Mouse (Mus musculus) 416B (cell line): ENCODE data around the gene B4galt5.
A peak's percentile ranks its signal among the peaks of the same experiment; 100 is the strongest.

Experiments
- DNase-seq: peaks from one replicate; pipeline ENCODE4 v3.0.0; 2011; ENCODE audit warnings: low read depth

Gene B4galt5

DNA sequence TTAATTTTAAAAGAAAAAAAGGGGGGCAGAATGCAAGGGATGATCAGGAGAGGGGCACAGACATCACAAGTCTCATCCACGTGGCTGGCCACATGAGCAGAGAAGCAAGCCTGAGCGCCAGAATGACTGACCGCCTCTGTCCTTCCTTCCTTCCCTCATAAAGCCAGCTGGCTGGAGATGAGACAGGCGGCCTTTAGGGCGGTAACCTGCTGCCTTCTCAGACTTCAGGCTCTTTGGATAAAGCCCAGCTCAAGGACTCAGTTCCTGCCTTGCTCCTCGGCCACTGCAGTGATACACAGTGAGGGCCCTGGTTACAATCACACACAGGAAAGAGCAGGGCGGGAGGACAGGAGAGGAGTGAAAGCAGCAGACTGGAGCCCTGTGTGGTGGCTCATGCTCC is 94.8 kb downstream of the B4galt5 start:
- DNase-seq = no peak

DNA sequence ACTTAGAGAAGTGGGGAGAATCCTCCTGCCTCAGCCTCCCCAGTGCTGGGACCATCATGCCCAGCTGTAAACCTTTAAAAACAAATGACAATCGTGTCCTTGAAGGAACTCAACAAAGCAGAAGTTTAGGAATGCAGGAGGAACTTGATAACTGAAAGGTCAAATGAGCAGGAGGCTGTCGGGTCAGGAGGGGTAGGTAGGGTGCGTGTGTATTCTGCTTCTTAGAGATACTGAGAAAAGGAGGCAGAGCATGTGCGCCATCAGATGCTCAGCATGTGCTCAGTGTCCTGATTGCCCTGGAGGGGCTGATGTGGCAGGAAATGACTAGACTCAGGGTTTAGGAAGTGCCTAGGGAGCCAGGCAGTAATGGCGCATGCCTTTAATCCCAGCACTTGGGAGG is 95.5 kb downstream of the B4galt5 start:
- DNase-seq = peak; percentile 19

DNA sequence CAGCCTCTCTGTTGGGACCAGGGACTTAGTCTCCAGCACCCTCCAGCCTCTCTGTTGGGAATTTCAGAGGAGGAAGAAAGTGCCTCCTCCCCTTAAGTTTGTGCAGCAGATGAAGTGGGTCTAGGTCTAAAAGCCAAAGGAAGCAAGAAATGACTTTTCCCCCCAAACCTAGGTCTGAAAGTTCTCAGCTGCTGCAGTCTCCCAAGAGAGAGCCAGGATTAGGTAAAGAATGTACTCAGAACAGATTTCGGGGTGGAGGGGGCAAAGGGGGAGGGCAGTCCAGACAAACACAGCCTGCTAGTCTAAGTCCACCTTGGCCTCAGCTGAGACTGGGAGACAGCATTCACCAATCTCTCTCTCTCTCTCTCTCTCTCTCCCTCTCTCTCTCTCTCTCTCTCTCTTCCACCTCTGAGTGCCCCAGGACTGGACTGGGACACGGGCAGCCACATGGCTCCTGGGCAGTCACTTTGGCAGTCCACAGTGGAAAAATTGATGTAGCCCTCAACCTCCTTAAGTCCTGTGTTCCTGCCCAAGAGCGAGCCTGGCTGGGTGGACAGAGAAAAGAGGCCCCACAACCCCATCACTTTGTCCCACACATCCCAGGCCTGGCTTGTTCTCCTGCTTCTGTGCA is 96.8 kb downstream of the B4galt5 start:
- DNase-seq = no peak

DNA sequence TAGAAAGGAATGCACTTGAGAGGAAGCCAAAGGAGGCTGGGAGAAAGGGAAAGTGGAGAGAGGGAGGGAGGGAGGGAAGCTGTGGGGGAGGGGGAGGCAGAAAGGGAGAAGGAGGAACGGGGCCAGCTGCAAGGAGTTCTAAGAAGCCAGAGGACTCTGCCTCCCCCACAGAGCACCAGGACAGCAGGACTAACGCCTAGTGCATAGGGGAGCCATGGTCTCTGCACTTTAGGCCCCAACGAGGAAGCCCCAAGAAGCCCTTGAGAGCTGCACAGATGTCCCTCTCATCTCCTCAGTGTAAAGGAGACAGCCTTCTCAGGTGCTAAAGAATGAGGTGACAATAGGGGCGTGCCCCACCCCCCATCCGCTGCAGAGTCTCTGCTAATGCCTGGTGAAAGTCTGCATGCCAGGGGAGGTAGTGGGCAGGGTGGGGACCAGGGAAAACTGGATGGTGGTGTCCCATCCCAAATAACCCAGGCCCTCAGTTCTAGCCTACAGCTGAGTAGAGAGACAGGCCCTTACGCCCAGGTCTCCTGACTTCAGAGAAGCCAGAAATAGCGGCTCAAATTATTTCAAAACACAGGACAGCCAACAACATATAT is 98.1 kb downstream of the B4galt5 start:
- no peak for DNase-seq

DNA sequence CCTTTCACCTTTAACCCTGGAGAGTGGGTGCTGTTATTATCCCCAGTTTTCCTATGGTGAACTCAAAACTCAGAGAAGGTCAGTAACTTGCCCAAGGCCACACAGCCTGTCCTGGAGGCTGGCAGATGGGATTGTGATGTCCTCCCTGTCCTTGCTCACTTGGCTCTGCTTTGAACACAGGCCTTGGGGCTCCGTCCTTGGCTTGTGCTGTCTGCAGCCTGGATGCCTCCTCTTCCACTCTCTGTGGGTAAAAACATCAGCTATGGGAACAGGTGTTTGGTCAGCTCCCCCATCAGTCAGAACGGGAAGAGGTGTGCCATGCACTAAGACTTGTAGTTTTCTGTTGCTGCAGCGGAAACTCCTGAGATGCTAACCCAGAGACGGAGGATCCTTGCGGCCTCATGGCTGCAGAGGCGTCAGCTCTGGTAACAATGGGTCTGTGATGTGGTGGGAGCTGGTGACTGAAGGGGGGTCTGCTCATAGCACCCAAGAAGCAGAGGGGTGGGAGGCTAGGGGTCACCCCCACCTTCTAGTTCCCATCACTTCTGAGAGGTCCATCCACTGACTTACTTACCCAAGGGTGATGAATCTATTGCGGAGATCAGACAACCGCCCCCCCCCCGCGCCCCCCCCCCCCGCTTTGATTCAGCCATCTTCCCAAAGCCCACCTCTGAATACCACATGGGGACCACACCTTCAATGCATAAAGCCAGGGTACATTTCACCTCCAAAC is 98.8 kb downstream of the B4galt5 start:
- no peak for DNase-seq

DNA sequence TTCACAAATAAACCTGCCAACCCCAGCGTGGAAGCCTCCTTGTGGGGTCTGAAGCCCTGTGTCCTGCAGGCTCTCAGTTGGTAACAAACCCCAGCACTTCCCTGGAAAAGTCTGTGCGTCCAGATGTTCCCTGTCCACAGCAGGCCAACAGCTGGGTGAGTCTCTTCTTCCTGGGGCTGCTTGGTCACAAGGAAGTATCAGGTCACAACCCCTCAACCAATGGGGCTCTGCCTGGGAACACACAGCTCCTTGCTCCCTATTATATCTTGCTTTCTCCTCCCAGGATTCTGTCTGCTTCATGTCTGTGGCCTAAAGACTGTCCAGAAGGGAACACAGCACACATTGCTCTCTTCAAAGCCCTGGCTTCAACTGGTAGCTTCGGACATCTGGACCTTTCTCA is 99.4 kb downstream of the B4galt5 start:
- no peak for DNase-seq
